Mouse (Mus musculus): ENCODE measurements at regions not wholly inside any gene's neighbourhood (a gene's known extent, or its start where the extent isn't known, plus 50 kb on each side); places are given as distances from the start of the nearest gene placed in this dataset.

DNA sequence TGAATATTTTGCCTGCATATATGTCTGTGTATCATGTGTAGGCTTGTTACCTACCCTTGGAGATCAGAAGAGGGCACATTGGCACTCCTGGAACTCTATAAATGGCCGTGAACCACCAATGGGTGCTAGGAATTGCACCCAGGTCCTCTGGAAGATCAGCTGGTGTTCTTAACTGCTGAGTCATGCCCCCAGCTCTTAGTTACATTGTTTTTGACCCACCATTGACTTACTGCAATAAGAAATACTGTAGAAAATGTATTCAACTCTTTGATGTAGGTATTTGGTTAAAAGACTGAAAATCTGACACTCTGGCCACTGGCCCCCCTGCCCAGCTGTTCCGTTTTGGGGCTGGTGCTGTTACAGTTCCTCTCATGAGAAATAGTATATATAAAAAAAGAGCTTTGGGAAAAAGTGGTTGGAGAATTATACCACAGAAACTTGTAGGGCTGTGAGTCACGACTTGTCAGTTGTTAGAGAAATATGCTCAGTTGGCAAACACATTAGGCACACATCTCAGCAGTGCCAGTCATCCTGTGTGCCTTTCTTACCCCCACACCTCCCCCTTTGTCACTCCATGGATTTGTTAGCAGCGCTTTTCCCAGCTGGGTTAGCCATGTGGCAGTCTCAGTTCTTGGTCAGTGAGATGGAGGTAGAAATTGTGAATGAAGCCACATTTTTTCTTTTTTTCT, 58.4 kb upstream of the Arhgap32 start:
- Histone ChIP-seq H3K27ac (ENCODE audit: low read length) (no peak overlapping the region), H3K9me3 (replicated peaks; ENCODE audit: control insufficient read depth, low read length, poor library complexity, severe bottlenecking) (no peaks in the 10 kb centered on the region), H3K4me2 (ENCODE audit: low read length) (no peak overlapping the region), H3K4me1 (ENCODE audit: control insufficient read depth, insufficient read depth, low read length) (peaks cover 5% of the 10 kb centered on the region; the same call in 1 of the 2 replicates), H3K4me3 (ENCODE audit: low read depth, low read length) (no peak overlapping the region), H3K9ac (ENCODE audit: low read depth, low read length) (no peak overlapping the region), H3K27me3 (ENCODE audit: control insufficient read depth, insufficient read depth, low read depth, low read length) (no peaks in the 10 kb centered on the region), H3K36me3 (ENCODE audit: control insufficient read depth, insufficient read depth, low read length) (no peaks in the 10 kb centered on the region)
- 88% methylated on average over 4 of the region's 4 CpGs for WGBS
- no peak for ATAC-seq

DNA sequence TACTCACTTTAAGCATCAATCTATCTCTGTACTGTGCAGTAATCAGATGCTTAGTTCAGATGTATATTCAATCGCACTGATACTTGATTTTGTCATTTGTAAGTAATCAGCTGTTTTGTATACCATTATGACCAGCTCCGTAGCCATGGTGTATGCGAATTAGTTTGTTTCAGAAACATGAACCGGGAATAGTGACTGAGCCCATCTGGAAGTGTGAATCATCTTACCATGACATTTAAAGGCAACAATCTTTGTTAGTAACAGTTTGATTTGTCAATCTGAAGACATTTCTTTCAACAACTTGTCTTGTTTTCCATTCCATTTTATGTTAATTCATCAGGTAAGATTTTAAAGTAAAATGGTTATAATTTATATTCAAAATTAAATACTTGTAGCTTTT, 53.2 kb upstream of the Arhgap32 start:
- no peak overlapping the region for H3K27ac ChIP-seq (ENCODE audit: low read length)
- no peaks in the 10 kb centered on the region for H3K9me3 ChIP-seq (replicated peaks; ENCODE audit: control insufficient read depth, low read length, poor library complexity, severe bottlenecking)
- 76% methylated on average over 4 of the region's 4 CpGs for WGBS
- H3K4me3 ChIP-seq (ENCODE audit: low read depth, low read length): no peak overlapping the region
- no peaks in the 10 kb centered on the region for H3K27me3 ChIP-seq (ENCODE audit: control insufficient read depth, insufficient read depth, low read depth, low read length)
- H3K9ac ChIP-seq (ENCODE audit: low read depth, low read length): no peak overlapping the region
- H3K36me3 ChIP-seq (ENCODE audit: control insufficient read depth, insufficient read depth, low read length): no peaks in the 10 kb centered on the region
- no peaks in the 10 kb centered on the region; the same call in 1 of the 2 replicates for H3K4me1 ChIP-seq (ENCODE audit: control insufficient read depth, insufficient read depth, low read length)
- ATAC-seq: no peak
- no peak overlapping the region for H3K4me2 ChIP-seq (ENCODE audit: low read length)

DNA sequence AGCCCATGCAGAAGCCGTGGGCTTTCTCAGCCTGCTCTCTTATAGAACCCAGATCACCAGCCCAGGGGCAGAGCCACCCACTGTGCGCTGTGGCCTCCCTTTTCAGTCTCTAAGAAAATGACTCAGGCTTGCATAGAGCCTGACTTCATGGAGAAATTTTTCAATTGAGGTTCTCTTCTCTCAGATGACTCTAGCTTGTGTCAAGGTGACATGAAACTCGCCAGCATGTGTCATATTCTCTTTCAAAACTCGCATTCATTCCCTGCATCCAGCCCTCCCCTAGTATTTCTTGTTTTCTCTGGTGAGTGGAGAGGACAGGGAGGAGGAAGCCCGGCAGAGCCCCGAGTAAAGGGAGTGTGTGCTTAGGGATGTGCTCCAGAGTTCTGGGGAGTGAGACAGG, 52.4 kb upstream of the Arhgap32 start:
- no peak overlapping the region for H3K9ac ChIP-seq (ENCODE audit: low read depth, low read length)
- no peaks in the 10 kb centered on the region for H3K9me3 ChIP-seq (replicated peaks; ENCODE audit: control insufficient read depth, low read length, poor library complexity, severe bottlenecking)
- H3K4me3 ChIP-seq (ENCODE audit: low read depth, low read length): no peak overlapping the region
- WGBS: 61% methylated on average over 6 of the region's 6 CpGs
- H3K27ac ChIP-seq (ENCODE audit: low read length): no peak overlapping the region
- no peaks in the 10 kb centered on the region for H3K27me3 ChIP-seq (ENCODE audit: control insufficient read depth, insufficient read depth, low read depth, low read length)
- no peaks in the 10 kb centered on the region for H3K36me3 ChIP-seq (ENCODE audit: control insufficient read depth, insufficient read depth, low read length)
- no peak overlapping the region for H3K4me2 ChIP-seq (ENCODE audit: low read length)
- no peak for ATAC-seq
- no peaks in the 10 kb centered on the region; the same call in none of the 2 replicates for H3K4me1 ChIP-seq (ENCODE audit: control insufficient read depth, insufficient read depth, low read length)

DNA sequence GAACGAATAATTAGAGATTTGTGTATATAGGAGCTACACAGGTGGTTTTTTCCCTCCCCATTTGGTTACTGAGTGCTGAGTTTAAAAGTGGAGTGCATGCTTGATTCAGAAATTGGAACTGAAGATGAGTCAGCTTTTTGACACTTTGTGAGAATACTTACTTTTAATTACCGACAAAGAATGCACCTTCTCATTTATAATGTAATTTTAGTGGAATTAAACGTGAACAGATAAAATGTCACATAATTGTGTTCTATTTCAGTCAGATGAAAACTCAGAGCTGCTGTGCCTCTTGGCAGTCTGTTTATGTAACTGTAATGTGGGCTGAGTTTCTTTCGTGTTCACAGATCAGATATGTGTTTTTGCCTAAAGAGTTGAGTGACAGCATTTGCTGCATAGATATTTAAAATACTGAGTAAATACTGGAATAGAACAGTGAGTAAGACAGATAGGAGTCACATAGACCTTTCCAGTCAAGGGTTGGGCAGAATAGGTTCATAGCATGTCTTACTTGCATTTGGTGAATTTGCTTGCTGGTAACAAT, 51.9 kb upstream of the Arhgap32 start:
- Histone ChIP-seq H3K4me2 (ENCODE audit: low read length) (no peak overlapping the region), H3K27ac (ENCODE audit: low read length) (no peak overlapping the region), H3K36me3 (ENCODE audit: control insufficient read depth, insufficient read depth, low read length) (no peaks in the 10 kb centered on the region), H3K9me3 (replicated peaks; ENCODE audit: control insufficient read depth, low read length, poor library complexity, severe bottlenecking) (no peaks in the 10 kb centered on the region), H3K27me3 (ENCODE audit: control insufficient read depth, insufficient read depth, low read depth, low read length) (no peaks in the 10 kb centered on the region), H3K4me3 (ENCODE audit: low read depth, low read length) (no peak overlapping the region), H3K4me1 (ENCODE audit: control insufficient read depth, insufficient read depth, low read length) (no peaks in the 10 kb centered on the region; the same call in none of the 2 replicates), H3K9ac (ENCODE audit: low read depth, low read length) (no peak overlapping the region)
- ATAC-seq: no peak
- 86% methylated on average over 4 of the region's 4 CpGs for WGBS
